Mouse (Mus musculus): ENCODE measurements around the gene Zhx3.

DNA sequence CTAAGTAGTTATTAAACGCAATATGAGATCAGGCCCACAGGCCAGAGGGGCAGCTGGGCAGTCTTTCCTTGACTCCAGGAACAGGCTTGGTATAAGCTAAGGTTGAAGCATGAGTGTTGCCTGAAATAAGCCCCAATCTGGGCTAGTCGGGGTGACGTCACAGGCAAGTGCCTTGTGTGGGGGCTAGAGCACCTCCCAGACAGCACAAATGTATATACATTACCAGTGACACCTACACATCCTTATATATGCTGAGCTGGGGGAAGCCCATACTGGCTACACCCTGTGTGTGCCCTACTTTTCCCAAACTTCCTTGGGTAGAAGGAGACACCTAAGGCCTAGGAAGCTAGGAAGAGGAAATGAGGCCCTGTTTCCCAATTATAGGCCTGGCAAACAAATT lies 143.8 kb downstream of the Zhx3 start:
- TF ChIP-seq CTCF (IDR thresholded peaks at IDR 0.05; ENCODE audit: insufficient read depth, low read length) (no peak), POLR2A (IDR thresholded peaks at IDR 0.05; ENCODE audit: borderline replicate concordance, extremely low read depth, low read depth, low read length) (no peak)

Data from lung, adult 2 months (tissue).